Mouse (Mus musculus): ENCODE measurements at regions not wholly inside any gene's neighbourhood (a gene's known extent, or its start where the extent isn't known, plus 50 kb on each side); places are given as distances from the start of the nearest gene placed in this dataset.

- no peak for DNase-seq (ENCODE audit: low spot score in 2 of 2)
Observed at GRCm38 (mm10) chr4:131208637-131209036, 264.5 kb downstream of the Matn1 start.

DNA sequence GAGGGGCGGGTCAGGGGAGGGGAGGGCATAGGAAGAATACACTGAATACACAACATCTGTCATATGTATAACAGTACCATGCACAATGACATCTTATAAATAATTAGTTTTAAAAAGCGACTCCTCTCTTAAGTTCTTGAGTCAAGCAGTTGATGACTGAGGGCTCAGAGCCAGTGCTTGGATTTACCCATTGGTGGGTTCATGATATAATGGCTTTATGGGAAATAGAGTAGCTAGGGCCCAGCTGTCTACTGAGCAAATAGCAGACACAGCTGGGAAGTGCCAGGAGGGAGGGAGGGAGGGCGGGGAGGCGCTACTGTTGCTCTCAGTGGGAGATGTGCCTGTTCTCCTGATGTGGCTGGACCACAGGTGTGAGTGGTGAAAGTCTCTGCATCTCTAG, 268.5 kb downstream of the Matn1 start:
- no peak for DNase-seq (ENCODE audit: low spot score in 2 of 2)

DNA sequence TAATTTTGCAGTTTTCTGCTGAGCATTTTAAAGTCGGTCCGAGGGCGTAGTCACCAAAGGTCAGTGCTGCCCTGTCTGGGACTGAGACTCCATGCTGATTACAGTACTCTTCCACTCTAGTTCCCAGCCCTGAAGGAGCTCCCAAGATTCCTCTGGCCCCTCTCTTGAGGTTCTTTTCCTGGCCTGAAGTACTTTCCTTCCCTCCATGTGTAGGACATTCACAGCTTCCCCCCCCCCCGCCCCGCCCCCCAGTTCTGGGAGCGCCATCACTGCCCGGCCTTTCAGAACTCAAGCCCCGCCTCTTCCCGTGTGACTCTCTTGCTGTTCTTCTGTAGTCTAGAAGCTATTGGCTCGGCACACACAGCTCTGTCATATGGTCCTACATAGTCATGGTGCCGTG, 271.5 kb downstream of the Matn1 start:
- DNase-seq (ENCODE audit: low spot score in 2 of 2) = no peak

GRCm38 (mm10) chr4:131216361-131216760, 272.2 kb downstream of the Matn1 start:
- DNase-seq (ENCODE audit: low spot score in 2 of 2) = no peak

DNA sequence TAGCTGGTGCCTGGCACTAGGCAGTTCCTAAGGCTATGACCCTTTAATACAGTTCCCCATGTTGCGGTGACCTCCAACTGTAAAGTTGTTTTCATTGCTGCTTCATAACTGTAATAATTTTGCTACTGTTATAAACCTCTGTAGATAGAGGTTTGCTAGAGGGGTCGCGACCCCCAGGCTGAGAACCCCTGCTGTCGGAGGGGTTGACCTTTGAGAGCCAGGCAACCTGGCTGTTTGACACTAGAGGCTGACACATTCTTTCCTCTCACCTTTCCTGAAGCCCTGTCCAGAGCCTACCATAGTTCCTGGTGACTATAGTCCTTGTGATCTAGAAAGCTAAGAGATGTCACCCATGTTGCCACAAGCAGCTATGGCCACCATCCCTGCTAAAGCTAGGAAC, 272.9 kb downstream of the Matn1 start:
- no peak for DNase-seq (ENCODE audit: low spot score in 2 of 2)

GRCm38 (mm10) chr4:131217571-131218155, 273.5 kb downstream of the Matn1 start:
- no peak for DNase-seq (ENCODE audit: low spot score in 2 of 2)

GRCm38 (mm10) chr4:131220966-131221365, 276.8 kb downstream of the Matn1 start:
- no peak for DNase-seq (ENCODE audit: low spot score in 2 of 2)

- DNase-seq (ENCODE audit: low spot score in 2 of 2) = no peak
Observed at GRCm38 (mm10) chr4:131230361-131230760, 286.2 kb downstream of the Matn1 start.

GRCm38 (mm10) chr4:131236611-131237031, 292.4 kb downstream of the Matn1 start:
- DNase-seq (ENCODE audit: low spot score in 2 of 2) = no peak

DNA sequence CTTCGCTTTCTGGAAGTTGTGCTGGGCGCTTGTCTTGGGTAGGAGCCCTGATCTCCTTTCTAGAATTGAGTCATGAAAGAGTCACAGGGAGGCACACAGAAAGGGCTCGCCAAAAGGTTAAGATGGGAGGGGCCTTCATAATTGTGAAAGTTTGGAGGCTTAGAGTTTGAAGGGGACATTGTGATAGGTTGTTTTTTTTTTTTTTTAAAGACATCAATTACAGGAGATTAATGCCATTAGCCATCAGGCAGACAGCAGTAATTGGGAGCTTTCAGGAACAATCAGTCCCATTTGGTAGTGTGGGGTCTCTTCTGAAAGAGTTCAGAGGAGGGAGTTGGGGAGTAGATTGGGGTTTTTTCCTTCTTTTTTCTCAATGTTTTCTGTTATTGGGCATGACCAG, 294.4 kb downstream of the Matn1 start:
- DNase-seq (ENCODE audit: low spot score in 2 of 2) = no peak

DNA sequence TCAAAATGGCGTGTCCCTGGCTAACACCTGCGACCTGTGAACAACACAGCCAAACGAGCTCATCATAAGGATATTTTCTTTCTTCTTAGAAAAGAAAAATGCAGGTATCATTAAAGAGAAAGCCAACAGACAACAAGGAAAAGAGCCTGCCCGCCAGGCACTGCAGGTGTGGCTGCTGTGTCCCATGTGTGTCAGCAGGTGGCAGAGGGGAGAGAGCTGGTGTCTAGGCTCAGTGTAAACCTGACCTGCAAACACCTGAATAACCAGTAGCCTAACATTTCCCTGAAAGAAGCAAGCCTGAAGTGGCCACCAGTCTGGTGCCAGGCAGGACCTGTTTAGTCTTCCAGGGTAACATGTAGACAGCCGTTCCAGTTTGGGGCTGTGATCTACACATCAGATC, 294.9 kb downstream of the Matn1 start:
- DNase-seq (ENCODE audit: low spot score in 2 of 2) = no peak

- DNase-seq (ENCODE audit: low spot score in 2 of 2) = no peak
Observed at GRCm38 (mm10) chr4:131240457-131240856, 296.3 kb downstream of the Matn1 start.

- DNase-seq (ENCODE audit: low spot score in 2 of 2) = no peak
Observed at GRCm38 (mm10) chr4:131242250-131242649, 298.1 kb downstream of the Matn1 start.

GRCm38 (mm10) chr4:131243744-131244387, 299.7 kb downstream of the Matn1 start:
- DNase-seq (ENCODE audit: low spot score in 2 of 2) = no peak

- DNase-seq (ENCODE audit: low spot score in 2 of 2) = no peak
Observed at GRCm38 (mm10) chr4:131252602-131253442, 308.6 kb downstream of the Matn1 start.

DNA sequence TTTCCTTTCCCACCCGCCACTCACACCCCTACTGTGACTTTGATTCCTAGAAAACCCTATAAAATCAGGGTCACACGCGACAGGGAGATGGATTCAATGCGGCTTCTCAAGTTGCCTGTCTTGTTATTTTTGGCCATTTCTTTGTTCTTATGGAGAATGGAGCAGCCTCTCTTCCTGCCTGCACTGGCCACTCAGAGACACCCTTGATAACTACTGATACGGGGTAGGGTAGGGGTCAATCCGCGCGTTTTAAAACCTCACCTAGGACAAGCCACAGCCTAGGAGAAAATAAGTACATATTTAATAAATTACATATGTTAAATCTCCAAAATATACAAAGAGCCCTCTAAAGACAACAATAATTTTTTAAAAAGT, 309.2 kb downstream of the Matn1 start:
- DNase-seq (ENCODE audit: low spot score in 2 of 2) = no peak

DNA sequence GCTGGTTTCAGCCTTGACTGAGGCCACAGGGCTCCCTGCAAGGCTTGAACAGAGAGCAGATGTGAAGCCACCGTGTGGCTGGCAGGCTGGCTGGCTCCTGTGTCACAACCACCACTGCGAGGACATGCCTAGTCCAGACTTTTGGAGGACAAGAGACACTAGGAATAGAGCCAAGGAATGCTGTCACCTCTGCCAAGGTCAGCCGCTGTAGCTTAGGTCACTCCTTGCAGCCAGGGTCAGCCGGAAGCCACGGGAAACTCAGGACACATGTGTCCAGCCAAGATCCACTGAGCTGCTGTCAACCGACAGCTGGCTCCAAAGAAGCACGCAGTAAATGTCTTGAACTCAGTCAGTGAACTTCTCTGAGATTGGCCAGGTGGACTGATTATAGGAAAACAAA, 310.1 kb downstream of the Matn1 start:
- DNase-seq (ENCODE audit: low spot score in 2 of 2) = no peak

DNA sequence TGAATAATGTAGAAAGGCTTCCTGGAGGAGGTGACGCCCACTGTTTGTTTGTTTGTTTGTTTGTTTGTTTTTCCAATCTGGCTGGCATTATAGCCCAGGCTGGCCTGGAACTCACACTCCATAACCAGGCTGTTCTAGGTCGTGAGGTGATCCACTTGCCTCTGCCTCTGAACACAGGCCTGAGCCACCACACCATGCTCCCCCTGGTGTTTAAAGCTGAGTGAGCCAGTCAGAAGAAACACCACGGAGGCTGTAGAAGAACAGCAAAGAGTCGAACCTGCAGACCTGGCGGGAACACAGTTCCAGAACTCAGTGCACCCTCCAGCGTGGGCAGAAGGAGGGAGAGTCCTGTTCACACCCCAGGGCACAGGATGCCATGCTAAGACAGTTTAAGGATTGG, 310.5 kb downstream of the Matn1 start:
- no peak for DNase-seq (ENCODE audit: low spot score in 2 of 2)

- no peak for DNase-seq (ENCODE audit: low spot score in 2 of 2)
Observed at GRCm38 (mm10) chr4:131261236-131261635, 317.1 kb downstream of the Matn1 start.

DNA sequence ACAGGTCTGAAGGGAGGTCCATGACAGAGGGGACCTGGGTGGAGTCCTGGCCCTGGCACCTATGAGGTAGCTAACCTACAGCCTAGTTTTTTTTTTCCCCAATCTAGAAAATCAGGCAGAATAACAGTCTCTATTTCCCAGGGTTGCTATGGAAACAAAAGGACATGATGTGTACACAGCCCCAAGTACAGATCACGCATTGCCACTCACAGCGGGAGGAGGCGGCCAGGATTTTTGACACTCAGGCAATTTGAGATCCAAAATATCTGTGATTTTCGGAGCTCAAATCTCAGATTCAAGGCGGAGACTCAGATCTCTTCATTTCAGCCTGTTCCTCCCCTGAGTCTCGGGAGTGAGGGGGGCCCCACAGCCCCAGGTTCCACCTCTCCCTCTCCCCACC, 318.7 kb downstream of the Matn1 start:
- no peak for DNase-seq (ENCODE audit: low spot score in 2 of 2)

DNA sequence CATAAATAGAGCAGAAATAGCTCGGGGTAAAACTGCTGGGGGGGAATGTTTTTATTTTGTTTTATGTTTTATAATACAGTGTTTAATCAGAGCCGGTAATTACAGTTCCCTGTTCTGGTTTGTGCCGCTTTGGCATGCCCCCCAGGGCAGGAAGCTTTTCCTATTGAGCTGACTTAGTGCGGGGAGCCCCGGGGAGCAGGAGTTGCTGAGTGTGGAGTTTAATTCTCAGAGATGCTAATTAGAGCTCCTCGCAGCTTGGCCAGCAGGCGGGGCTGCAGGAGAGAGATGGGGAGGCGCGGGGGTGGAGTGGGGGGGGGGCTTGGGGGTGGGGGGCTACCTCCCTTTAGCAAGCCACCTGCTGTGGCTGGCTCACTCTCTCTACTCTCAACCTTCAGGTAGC, 322.6 kb downstream of the Matn1 start:
- DNase-seq (ENCODE audit: low spot score in 2 of 2) = no peak

GRCm38 (mm10) chr4:131267760-131268159, 323.6 kb downstream of the Matn1 start:
- no peak for DNase-seq (ENCODE audit: low spot score in 2 of 2)

DNA sequence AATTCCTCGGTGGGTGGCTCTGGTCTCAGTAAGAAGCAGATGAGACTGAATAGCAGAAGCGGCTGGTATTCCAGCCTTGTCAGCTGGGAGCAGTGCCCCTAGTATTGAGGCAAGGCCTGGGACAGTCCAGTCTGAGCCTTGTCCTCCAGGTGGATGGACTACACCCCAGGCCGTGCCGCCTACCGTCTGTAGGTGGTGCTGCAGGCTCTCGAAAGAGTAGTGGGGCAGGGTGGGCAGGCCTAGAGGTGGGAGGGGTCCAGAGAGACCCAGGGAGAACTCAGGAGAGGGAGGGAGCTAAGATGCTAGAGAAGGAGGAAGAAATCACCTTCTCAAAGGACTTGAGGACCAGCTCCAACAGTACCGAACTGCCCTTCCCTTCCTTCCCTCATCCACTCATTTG, 326.0 kb downstream of the Matn1 start:
- DNase-seq (ENCODE audit: low spot score in 2 of 2) = no peak
